Mouse (Mus musculus) megakaryocyte, embryonic 14.5 days (primary cell): Measurements from ENCODE around the gene Bmp4.

Experiments
- FLI1 ChIP-seq: IDR thresholded peaks from 2 replicates; pipeline ENCODE4 v1.6.1; 2012; ENCODE audit warnings: low read length, inconsistent platforms, mixed read lengths
- GATA1 ChIP-seq: IDR thresholded peaks from 3 replicates; pipeline ENCODE4 v1.6.1; 2012; ENCODE audit warnings: mixed read lengths, low read length, inconsistent platforms, borderline replicate concordance

DNA sequence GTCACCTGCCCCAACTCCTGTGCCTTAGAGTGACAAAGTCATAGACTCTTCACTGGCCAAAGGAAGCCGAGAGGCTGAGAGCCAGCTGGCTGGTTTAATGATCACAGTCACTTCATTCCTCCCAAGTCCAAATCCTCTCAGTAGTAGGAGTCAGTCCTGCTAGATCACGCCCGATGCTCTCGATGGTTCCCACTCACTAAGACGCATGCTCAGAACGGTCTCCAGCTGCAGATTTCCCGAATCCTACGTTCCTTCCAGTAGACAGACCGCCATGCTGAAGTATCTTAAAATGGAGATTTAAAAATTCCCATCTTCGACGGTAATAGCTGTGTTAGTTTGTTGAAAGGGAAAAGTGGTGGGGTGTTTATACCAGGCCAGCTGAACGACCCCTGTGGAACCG is 36.8 kb upstream of the Bmp4 start:
- TF ChIP-seq GATA1 = no peak
- no peak for TF ChIP-seq FLI1
